Mouse (Mus musculus): Measurements from ENCODE around the gene Tbc1d24.

Gene Tbc1d24

DNA sequence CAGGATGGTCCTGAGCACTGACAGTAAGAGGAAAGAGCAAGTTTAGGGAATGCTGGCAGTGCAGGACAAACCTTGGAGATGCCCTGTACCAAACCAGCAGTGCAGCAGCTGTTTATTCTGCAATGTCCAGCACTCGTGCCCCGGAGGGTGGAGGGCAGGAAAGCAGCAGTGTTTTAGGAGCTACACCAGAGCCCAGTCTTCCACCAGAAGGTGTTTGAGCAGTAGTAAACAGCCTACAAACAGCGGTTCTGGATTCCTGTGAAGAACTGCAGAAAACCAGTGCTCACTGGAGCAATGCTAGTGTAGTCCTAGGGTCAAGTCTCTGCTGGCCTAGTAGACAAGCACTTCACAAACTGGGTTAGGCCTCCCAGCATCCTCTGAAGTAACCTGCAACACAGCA is 31.1 kb downstream of the Tbc1d24 start:
- in situ Hi-C loops (cut with MboI, MseI), result no loop called here

DNA sequence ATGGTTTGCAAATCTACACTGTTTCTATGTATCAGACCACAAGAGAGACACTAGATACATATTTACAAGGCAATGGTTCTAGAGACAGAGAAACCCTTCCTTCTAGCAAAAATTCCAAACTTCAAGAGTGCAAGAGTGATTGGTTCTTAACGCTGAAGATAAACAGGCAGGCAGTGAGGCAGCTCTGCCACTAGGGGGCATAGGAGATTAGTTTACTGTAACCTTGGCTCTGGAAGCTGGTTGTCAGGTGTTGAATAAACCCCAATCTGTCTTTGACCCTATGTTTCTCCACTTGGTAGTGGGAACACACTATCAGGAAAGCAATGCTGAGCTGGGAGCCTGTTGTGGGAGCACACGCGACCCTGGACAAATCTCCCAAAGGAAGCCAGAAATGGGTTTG is 31.9 kb downstream of the Tbc1d24 start:
- in situ Hi-C loops (cut with MboI, MseI), result no loop called here

DNA sequence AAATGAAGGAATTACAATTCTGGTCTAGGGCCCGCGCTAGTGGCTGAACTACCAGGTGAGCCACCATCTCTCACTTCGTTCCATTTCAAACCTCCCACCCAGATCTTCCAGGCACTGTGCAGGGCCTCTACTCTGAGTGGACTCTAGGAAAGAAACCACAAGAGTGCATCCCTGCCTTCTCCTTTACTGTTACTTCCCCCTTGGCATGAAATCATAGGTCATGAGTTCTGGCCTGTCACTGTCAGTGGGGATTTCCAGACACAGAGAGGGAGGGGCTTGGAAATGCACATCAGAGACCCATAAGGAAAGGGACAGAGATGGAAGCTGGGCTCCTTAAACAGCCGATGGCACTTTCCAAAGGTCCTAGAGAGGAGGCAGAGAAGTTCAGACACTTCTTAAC is 33.6 kb downstream of the Tbc1d24 start:
- in situ Hi-C loops (cut with MboI, MseI), result no loop called here

DNA sequence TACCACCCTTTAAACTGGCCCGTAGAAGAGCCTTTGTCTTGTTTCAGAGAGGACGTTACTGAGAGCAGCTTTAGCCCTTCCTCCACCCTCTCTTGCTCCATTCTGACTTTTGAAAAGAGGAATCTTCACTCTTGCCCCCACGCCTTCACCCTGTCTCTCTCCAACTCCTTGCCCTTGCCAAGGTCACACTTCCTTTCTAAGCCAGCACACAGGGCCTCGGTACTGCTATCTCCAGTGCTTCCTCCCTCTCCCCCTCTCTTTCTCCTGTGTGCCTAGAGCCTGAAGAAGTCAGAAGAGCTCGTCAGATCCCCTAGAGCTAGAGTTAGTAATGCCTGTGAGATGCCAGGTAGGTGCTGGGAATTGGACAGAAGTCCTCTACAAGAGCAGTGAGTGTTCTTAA is 34.6 kb downstream of the Tbc1d24 start:
- in situ Hi-C loops (cut with MboI, MseI), result no loop called here

DNA sequence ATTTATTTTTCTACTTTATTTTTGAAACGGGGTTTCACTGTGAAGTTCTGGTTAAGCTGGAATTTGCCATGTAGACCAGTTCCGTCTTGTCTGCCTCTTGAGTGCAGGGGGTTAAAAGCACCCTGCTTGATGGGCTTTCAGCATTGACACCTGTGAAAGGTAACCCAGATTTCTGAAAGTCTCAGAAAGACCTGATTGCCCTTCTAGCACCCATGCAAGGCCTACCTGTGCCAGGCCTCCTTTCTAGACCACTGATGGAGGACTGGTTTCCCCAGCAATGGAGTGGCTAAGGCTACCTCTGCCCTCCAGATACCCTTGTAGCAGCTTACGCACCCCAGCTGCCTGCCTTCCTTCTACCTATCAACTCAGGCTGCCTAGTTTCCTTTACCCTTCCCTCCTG is 35.2 kb downstream of the Tbc1d24 start:
- in situ Hi-C loops (cut with MboI, MseI), result no loop called here

DNA sequence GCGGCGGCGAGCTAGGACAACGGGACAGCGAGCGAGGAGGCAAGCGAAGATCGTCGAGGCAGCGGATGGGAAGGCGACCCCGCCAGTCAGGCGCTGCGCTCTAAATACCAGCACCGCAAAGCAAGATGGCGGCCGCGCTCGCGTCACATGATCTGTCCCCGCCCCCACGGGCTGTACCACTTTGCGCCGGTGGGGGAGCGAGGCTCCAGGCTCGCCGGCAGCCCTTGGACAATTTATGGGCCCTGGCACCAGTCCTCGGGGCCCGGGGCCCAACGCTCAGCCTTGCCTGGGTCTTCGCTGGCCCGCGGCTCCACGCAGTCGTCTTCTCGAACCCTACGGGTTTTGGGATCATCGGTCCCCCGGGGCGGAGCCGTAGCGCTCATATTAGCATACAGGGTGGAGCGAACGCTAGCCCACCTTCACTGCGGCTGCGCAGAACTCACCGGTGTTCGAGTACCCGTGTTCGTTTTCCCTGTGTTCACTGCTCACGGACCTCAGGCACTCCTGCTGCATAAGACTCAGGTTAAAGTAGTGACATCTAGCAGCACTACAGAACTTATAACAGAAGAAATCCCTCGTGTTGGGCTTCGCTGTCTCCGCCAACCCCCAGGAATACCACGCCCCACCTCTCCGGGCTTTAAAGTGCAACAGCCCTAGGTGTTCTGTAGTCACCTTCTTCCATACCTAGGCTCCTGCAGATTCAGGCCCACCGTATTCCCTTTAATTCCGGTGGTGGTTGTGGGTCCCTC is 35.9 kb downstream of the Tbc1d24 start, which contains the start of gene Atp6v0c:
Atp6v0c (minus strand) TSS at position 386 of the 749 bp plus-strand sequence.
- in situ Hi-C loops (cut with MboI, MseI), result no loop called here

DNA sequence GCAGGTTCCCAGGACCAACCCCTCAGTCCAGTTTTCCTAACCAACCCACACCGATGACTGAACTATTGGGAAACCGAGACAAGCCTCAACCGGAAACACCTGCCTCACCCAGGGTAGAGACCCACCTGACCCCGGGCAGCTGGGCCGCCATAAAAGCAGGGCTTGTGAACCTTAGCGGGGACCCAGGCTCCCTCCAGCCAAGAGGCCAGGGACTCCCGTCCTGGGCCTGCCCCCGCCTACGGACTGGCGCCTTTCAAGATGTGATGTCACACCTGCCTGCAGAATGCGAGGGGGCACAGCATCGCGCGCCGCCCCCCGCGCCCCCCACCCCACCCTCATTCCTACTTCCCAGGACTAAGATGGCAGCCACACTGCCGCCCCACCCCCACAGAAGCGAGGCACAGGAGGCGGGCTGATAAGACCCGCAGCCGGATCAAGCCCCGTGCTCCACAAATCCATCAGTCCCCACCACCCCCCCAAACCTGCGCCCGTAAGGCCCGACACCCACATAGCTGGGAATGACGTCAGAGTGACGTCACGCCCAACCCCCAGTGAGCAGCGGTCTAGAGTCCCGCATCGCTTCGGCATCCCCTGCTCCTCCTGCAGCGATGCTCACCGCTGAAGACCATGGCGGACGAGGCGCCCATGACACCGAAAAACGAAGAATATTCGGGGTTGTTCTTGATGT is 36.6 kb downstream of the Tbc1d24 start:
- in situ Hi-C loops (cut with MboI, MseI), result no loop called here

DNA sequence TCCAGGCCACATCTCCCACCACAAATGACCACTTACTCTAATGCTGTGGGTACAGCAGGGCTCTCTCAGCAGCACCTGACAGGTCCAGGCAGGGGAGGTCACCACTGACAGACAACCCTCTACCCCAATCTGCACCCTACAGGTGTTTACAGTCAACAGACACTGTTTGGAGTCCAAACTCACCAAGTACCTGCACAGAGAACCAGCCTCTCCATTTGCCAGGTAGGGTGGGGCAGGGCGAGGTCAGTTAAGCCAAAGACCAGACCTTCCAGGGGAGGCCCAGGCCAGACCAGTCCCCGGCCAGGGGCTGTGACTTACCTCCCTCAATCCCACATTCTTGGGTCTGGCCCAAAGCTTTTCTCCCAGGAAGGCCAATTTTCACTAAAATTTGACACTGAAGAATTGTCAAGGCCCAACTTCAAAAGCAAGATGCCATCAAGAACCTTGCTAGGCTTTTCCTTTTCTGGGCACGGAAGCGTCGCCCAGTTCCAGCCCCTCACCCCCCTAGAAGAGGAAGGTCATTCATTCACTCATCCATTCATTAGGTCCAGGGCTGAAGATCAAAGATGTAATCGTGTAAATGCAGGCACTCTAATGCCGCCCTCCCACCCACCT is 37.4 kb downstream of the Tbc1d24 start:
- in situ Hi-C loops (cut with MboI, MseI), result no loop called here

DNA sequence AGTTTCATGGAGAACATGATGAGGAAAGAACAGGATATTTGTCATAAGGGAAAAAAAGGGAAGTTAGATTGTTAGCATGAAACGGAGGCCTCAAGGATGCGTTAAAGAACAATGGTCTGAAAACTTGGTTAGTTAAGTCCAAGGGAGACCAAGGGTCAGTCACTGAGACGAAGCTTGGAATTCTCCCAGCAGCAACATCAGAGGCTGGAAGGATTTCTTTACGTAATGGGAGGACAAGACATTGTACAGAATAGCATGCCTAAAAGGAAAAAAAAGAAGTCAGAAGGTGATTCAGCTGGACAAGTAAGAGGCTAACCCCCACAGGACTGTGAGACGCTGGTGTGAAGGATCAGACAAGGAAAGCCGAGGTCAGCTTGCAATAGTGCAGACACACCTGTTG is 38.2 kb downstream of the Tbc1d24 start:
- in situ Hi-C loops (cut with MboI, MseI), result no loop called here

DNA sequence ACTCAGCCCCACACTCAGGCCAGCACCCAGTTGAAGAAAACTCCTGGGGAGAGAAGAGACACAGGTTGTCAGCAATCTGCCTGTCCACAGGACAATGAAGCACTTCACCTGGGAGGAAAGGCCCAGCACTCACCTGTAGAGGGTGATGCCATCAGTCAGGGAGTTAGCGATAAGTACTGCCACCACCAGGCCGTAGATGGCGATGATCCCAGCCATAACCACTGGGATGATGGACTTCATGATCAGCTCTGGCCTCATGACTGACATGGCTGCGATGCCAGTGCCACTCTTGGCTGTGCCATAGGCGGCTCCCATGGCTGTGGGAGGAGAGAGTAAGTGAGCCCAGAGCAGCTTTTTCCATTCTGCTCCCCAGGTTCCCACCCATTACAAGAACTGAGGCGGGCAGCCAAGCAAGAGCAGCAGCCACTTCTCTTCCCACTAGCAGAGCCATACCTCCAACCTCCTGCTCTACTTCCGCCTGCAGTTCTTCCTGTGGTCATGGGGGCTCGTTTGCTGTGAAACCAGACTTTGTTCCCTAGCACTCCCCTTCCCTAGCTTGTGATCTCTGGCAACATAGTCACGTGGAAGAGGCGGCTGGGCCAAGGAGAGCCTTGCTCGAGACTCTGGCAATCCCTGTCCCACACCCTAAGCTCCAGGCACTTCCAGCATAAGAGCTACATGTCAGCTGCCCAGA is 40.6 kb downstream of the Tbc1d24 start:
- in situ Hi-C loops (cut with MboI, MseI), result loop anchor here (5.0 kb wide), 1 partner anchor 268 kb away; no protein-coding TSS in a partner anchor

DNA sequence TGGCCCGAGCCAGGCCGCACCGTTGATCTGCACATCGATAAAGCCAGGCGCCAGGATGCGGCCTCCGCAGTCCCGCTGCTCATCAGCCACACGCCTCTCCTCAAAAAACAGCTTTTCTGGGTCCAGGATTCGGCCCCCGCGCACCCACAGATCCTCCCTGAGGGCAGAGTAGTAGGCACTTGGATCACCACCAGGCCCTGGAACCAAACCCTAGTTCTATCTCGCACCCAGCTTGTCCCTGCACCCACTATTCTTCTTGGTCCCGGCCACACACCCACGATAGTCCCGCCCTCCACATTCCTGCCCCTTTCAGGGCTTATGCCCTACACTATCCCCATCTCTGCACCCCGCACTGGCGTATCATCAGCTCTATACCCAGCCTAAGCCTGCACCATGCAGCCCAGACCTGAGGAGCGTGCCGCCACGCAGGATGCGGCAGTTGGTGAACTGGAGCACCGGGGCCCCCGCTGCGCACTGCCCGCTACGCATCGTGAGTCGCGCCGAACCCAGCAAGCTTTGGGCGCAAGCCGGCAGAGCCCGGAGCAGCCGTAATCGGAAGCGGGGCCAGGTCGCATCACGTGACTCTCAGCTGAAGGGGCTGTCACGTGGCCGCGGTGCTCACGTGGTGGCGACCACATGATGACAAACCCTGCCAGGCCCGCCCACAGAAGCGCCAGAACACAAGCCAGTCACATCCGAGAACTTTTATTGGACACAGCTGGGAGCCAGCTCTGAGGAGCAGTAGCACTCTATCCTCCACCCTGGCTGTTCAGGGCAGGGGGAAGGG is 42.0 kb downstream of the Tbc1d24 start, which contains the start of gene Amdhd2:
Amdhd2 (minus strand) TSS at position 591 of the 787 bp plus-strand sequence.
- in situ Hi-C loops (cut with MboI, MseI), result loop anchor here (5.0 kb wide), 1 partner anchor 269 kb away; no protein-coding TSS in a partner anchor

DNA sequence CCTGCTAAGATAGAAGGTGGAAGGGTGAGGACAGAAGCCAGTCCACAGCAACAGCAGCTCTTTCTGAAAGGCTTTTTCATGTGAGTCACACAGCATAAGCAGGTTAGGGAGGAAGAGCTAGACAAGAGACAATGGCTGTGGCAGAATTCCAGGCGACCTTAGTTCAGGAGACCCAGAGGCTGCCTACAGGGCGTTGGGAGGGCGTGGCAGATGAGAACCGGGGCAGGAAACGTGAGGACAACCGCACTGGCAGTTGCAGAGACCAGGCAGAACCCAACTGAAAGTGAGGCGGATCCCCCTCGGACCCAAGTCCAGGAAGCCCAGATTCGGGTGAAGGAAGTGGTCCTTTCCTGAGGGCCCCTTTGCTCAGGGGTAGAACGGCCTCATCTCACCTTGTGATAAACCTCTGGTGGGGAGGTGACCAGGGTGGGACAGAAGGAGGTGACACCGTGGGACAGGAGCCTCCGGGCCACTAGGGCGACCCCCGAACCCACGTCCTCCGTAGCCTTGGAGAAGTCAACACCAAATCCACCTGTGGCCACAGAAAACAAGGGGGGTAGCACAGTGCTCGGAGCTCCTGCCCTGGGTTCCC is 42.7 kb downstream of the Tbc1d24 start:
- in situ Hi-C loops (cut with MboI, MseI), result loop anchor here (5.0 kb wide), 1 partner anchor 270 kb away; no protein-coding TSS in a partner anchor

DNA sequence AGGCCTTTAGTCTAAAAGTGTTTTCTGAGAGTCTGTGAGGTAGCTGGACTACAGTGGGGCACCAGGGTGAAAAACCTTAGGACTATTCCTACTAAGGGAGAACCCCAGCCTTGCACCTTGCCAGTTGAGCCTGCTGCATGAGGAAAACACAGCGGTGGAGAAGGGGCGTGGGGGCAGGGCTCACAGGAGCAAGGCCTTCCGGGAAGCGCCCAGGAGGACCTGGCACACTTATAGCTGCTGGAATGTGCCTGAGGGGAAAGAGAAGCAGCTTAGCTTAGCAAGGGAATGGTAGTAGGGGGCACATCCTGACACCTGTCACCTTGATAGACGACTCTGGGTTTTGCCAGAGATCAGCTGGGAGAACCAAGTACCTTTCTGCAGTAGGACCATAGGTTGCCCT is 43.9 kb downstream of the Tbc1d24 start:
- in situ Hi-C loops (cut with MboI, MseI), result loop anchor here (5.0 kb wide), 1 partner anchor 271 kb away; no protein-coding TSS in a partner anchor

DNA sequence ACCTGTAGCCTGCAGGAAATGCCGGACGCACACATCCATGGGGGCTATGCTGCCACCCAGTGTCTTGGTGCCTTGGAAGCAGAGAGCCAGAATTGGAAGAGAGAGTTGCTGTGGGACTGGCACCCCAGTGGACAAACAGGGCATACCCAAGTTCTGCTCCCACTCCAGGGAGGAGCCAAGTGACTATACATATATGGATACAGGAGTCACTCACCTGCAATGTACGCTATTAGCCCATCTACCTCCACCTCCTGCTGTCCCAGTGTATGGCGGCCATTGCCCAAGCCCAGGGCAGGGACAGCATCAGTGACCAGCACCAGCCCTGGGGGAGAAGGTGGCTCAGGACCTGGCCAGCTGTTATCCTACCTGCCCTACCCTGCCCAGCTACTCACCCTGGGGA is 47.8 kb downstream of the Tbc1d24 start:
- in situ Hi-C loops (cut with MboI, MseI), result no loop called here

DNA sequence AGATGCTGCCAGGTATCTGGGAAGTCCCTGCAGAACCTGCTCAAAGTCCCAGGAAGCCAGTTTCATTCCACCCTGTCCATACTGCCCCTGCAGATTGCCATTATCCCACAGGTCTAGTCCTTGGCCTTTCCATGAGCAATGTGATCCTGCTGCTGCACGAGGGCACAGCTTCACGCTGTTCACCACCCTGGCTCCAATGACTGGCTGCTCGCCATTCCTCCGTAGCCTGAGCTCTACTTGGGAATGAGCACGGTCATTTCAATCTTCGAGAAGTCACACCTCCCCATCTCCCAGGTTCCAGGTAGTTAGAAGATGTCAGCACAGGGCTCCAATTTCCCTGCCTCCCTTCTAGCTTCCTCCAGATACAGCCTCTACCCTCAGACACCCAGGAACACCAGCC is 48.2 kb downstream of the Tbc1d24 start:
- in situ Hi-C loops (cut with MboI, MseI), result no loop called here

DNA sequence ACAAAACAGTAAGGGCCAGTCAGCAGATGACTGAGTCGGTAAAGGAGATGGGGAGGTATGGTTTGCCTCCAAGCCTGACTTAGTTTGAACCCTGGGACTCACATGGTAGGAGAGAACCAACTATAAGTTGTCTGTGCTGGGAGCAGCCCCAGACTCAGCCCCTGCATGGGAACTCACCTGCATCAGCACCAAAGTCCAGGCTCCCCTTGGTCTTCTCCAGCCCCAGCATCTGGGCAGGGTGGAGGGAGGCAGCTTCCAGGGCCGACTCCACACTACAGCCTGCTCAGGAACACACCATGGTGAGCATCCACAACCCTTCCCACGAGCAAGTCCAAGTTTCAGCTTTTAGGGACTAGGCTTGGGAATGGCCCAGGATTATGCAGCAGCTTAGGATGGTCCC is 49.0 kb downstream of the Tbc1d24 start:
- in situ Hi-C loops (cut with MboI, MseI), result no loop called here

DNA sequence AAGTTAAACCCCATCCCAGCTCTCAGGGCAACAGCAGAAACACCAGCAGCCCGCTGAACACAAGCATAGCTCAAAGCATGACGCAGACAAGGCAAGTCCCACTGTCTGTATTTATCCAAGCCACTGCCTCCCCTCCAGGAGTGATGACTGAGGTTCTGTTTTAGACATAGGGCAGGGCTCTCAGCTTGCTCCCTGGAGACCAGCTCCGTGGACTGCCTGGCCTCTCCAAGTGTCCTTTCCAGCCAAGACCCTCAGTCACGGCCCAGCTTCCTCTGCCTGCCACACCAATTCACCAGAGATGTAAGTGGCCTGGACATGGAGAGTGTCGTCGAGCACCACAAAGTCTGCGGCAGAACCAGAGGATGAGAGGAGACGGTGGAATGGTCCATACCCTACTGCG is 49.6 kb downstream of the Tbc1d24 start:
- in situ Hi-C loops (cut with MboI, MseI), result no loop called here

DNA sequence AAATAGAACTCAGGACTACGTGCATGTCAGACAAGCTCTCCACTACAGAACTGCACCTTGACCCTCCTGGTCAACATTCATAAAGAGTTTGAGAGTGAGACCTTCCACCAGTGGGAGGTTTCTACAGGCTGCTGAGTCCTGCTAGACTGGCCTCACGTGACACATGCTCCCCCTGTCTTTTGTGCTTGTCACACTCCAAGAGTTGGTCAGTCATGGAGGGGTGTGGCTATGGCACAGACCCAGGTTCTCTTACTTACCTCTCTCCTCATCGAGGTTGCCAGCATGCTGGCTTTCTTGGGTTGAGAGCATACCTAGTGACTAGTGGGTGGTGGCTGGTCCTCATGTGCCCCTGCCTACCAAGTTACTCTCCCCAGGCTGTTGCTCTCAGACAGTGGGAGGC is 50.9 kb downstream of the Tbc1d24 start:
- in situ Hi-C loops (cut with MboI, MseI), result no loop called here

DNA sequence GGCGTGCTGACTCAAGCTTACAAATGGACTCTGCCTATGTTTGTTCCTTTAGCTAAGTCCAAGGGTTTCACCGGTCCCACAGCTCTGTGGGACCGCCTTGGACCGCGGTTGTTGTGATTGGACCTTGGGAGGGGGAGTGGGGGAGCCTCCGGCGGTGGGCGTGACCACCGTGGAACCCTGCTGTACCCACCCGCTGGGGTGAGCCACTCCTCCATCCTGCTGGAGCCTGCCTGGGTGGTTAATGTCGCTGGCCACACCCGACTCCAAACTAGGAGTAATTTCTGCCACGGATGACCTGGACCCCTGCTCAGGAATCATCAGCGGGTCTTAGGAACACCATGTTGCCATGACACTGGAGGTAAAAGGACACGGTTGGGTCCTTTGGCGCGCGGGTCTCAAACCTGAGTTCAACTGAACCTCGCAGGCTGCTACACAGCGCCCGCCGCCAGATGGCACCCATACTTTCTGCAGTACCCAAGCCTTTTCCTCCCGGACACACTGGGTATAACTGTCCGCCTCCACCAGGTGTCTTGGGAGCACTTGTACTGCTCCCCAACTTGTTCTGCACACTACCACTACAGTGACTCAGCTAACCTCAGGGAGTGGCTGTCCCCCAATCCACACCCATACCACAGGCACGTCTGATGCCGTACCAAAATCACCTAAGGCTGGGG is 53.3 kb downstream of the Tbc1d24 start:
- in situ Hi-C loops (cut with MboI, MseI), result no loop called here

DNA sequence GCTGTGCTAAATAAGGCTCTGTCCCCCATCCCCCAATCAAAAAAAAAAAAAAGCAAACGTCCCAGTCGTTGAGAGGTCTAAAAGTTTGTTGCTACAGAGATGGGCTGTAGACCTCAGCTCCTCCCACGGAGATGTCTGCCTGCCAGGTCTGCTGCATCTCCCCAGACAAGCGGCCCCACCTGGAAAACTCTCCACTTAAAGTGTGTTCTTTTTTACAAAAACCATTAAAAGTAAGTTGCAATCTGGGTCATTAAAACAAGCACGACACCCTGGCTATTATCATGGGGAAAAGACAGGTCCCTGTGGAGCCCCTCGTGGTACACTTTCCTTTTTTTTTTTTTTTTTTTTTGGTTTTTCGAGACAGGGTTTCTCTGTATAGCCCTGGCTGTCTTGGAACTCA is 54.0 kb downstream of the Tbc1d24 start:
- in situ Hi-C loops (cut with MboI, MseI), result no loop called here

Data from regulatory T cell (primary cell).